Comparison of ENCODE assay signal across 19 mouse cellular contexts in genomic region chr8:93653913-93654705, GRCm38 (mm10).
A peak's percentile ranks its signal among the peaks of the same experiment; 100 is the strongest.
DNase-seq lines count a peak whose midpoint lies in the region; ATAC-seq and TF ChIP-seq lines count a peak whose summit lies in the region.
"Had no signal": no experiment of that assay in that cellular context is flagged by ENCODE, and none has a peak within 500 bp of the region (broad histone marks: within the 10 kb centered on the region; RNA-seq: fewer than 3 reads in every experiment).

No protein-coding gene starts in this region.

- DNase-seq in adrenal gland, postnatal 25 days: peak; percentile 3
- DNase-seq in adrenal gland, adult 8-10 months: no peak
- DNase-seq in cerebellum, adult 9-11 months: peak; percentile 96
- peak; percentile 34 to 56 for DNase-seq in left cerebral cortex, adult 2 months (ENCODE audit: extremely low spot score in 1 of 2, low spot score in 2 of 2)
- DNase-seq in right cerebral cortex, postnatal 14 days: peak; percentile 22
- DNase-seq in kidney, postnatal 36 days: no peak
- no peak for DNase-seq in hindbrain, embryonic 10.5 days (ENCODE audit: low spot score)
- DNase-seq: heart, adult 11 months; kidney, adult 11 months; layer of hippocampus, postnatal 36 days; spleen, adult 18-20 months; thymus, postnatal 25 days had no signal

- no peaks in the 10 kb centered on the region for H3K4me1 ChIP-seq in hindbrain, embryonic 10.5 days (replicated peaks)
- no peaks in the 10 kb centered on the region for H3K4me1 ChIP-seq in kidney, embryonic 14.5 days (ENCODE audit: control insufficient read depth, insufficient read depth, low read length)
- H3K4me1 ChIP-seq: heart, embryonic 15.5 days; hindbrain, embryonic 15.5 days; lung, embryonic 15.5 days; midbrain, embryonic 15.5 days; stomach, embryonic 15.5 days had no signal

- intact Hi-C loops in left cerebral cortex, adult 2 months (cut with DNase I): loop anchor here (2.0 kb wide), 1 partner anchor 57 kb away; no protein-coding TSS in a partner anchor

- H3K9ac ChIP-seq in kidney, embryonic 14.5 days (ENCODE audit: low read depth, low read length): no peak overlapping the region
- H3K9ac ChIP-seq: heart, embryonic 15.5 days; hindbrain, embryonic 15.5 days; lung, embryonic 15.5 days; midbrain, embryonic 15.5 days; stomach, embryonic 15.5 days had no signal

- H3K27me3 ChIP-seq in hindbrain, embryonic 10.5 days (ENCODE audit: insufficient read depth, poor library complexity, severe bottlenecking): no peaks in the 10 kb centered on the region
- H3K27me3 ChIP-seq in kidney, embryonic 14.5 days (ENCODE audit: control insufficient read depth, insufficient read depth, low read length): no peaks in the 10 kb centered on the region
- H3K27me3 ChIP-seq: heart, embryonic 15.5 days; hindbrain, embryonic 15.5 days; lung, embryonic 15.5 days; midbrain, embryonic 15.5 days; stomach, embryonic 15.5 days had no signal

- no peaks in the 10 kb centered on the region for H3K36me3 ChIP-seq in hindbrain, embryonic 10.5 days
- H3K36me3 ChIP-seq in kidney, embryonic 14.5 days (ENCODE audit: control insufficient read depth, insufficient read depth, low read length): no peaks in the 10 kb centered on the region
- H3K36me3 ChIP-seq: heart, embryonic 15.5 days; hindbrain, embryonic 15.5 days; lung, embryonic 15.5 days; midbrain, embryonic 15.5 days; stomach, embryonic 15.5 days had no signal

- no peak overlapping the region for H3K4me2 ChIP-seq in kidney, embryonic 14.5 days (replicated peaks; ENCODE audit: low read depth, low read length)
- H3K4me2 ChIP-seq: heart, embryonic 15.5 days; hindbrain, embryonic 15.5 days; liver, embryonic 11.5 days; lung, embryonic 15.5 days; midbrain, embryonic 15.5 days; stomach, embryonic 15.5 days had no signal

- no peaks in the 10 kb centered on the region for H3K9me3 ChIP-seq in hindbrain, embryonic 10.5 days
- H3K9me3 ChIP-seq in kidney, embryonic 14.5 days (ENCODE audit: control insufficient read depth, low read length): peaks cover 4% of the 10 kb centered on the region; the same call in 1 of the 2 replicates
- H3K9me3 ChIP-seq: heart, embryonic 15.5 days; hindbrain, embryonic 15.5 days; midbrain, embryonic 15.5 days; stomach, embryonic 15.5 days had no signal

- 75% methylated on average over 14 of the region's 14 CpGs for WGBS in hindbrain, embryonic 10.5 days
- WGBS in kidney, embryonic 14.5 days: 72% methylated on average over 14 of the region's 14 CpGs

- no peak for ATAC-seq in kidney, embryonic 14.5 days (ENCODE audit: low FRiP score, low TSS enrichment)
- ATAC-seq: midbrain, embryonic 15.5 days had no signal

- H3K27ac ChIP-seq in left cerebral cortex, adult 2 months: no peak overlapping the region
- H3K27ac ChIP-seq in hindbrain, embryonic 10.5 days: no peak overlapping the region
- no peak overlapping the region for H3K27ac ChIP-seq in kidney, embryonic 14.5 days (ENCODE audit: low read depth, low read length)
- H3K27ac ChIP-seq: heart, embryonic 15.5 days; hindbrain, embryonic 15.5 days; lung, embryonic 15.5 days; midbrain, embryonic 15.5 days; stomach, embryonic 15.5 days had no signal

- no peak for TF ChIP-seq CTCF in left cerebral cortex, adult 2 months (IDR thresholded peaks at IDR 0.05)

- no peak overlapping the region for H3K4me3 ChIP-seq in left cerebral cortex, adult 2 months
- H3K4me3 ChIP-seq in hindbrain, embryonic 10.5 days: no peak overlapping the region
- no peak overlapping the region for H3K4me3 ChIP-seq in kidney, embryonic 14.5 days (ENCODE audit: low read length)
- H3K4me3 ChIP-seq: heart, embryonic 15.5 days; hindbrain, embryonic 15.5 days; lung, embryonic 15.5 days; midbrain, embryonic 15.5 days; stomach, embryonic 15.5 days had no signal

Comparison
In these comparisons a context has a peak if more than half of its experiments do, and no peak if none do; other contexts are left out.
1. DNase-seq: peak in adrenal gland, postnatal 25 days (single experiment), cerebellum, adult 9-11 months (single experiment), left cerebral cortex, adult 2 months (2 of 2) and right cerebral cortex, postnatal 14 days (single experiment); none in adrenal gland, adult 8-10 months (single experiment), kidney, postnatal 36 days (0 of 2) and hindbrain, embryonic 10.5 days (single experiment).